Mouse (Mus musculus): Measurements from ENCODE around the gene Abl1.
"Not testable (repeated sequence)": the region's sequence is repeated elsewhere in the genome, so short reads cannot be mapped to it uniquely, and the experiment has no call there.

DNA sequence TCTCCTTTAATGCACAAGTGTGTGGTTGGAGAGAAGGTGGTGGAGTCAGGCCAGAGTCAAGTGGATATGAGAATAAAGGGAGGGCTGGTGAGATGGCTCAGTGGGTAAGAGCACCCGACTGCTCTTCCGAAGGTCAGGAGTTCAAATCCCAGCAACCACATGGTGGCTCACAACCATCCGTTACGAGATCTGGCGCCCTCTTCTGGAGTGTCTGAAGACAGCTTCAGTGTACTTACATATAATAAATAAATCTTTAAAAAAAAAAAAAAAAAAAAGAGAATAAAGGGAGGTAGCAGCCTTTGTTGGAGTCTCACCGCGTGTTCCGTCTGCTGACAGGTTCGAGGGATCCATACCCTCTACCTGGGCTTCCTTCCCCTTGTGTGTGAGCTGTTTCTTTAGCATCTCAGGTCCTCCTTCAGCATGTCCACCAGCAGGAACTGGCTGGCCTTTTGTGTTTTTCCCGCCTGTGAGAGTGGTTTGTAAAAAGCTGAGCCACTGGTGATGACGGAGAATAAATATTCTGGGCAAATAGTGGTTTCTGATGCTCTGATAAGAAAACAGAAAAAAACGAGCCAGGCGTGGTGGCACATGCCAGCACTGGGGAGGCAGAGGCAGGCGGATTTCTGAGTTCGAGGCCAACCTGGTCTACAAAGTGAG is 7.0 kb upstream of the Abl1 start:
- TF ChIP-seq CTCF, POLR2A (IDR thresholded peaks at IDR 0.05; ENCODE audit: extremely low read depth, insufficient read depth, low read length): not testable (repeated sequence)
